8 mouse cellular contexts compared by ENCODE assay signal in genomic region chr3:50905274-50905992, GRCm38 (mm10).
DNase-seq lines count a peak whose midpoint lies in the region; ATAC-seq and TF ChIP-seq lines count a peak whose summit lies in the region.

No protein-coding gene starts in this region.

- ATAC-seq in cerebellum, adult (ENCODE audit: insufficient number of reproducible peaks, low FRiP score, low TSS enrichment): no peak
- ATAC-seq in inflammation-experienced regulatory T-cells, adult 6 months: peak; percentile 16
- ATAC-seq in neural tube, embryonic 14.5 days (ENCODE audit: low read depth): peak; percentile 28

- H3K36me3 ChIP-seq in liver, adult 2 months (ENCODE audit: control insufficient read depth, insufficient read depth, low read length): no peaks in the 10 kb centered on the region
- no peaks in the 10 kb centered on the region for H3K36me3 ChIP-seq in neural tube, embryonic 14.5 days (ENCODE audit: control insufficient read depth, insufficient read depth, low read length)

- H3K9ac ChIP-seq in liver, adult 2 months (ENCODE audit: low read depth, low read length): no peak overlapping the region
- H3K9ac ChIP-seq in neural tube, embryonic 14.5 days (replicated peaks; ENCODE audit: low read depth, low read length): no peak overlapping the region

- TF ChIP-seq CTCF in liver, adult 2 months (IDR thresholded peaks at IDR 0.05; ENCODE audit: low read depth, low read length): no peak

- DNase-seq in cerebellum, adult 11-12 months: peak; percentile 19
- DNase-seq in embryo, embryonic 11 days: peak; percentile 39
- peak; percentile 37 for DNase-seq in liver, adult 2 months (ENCODE audit: extremely low read depth, low read depth, low spot score)
- DNase-seq in adrenal gland, postnatal 14 days: no peak
- no peak for DNase-seq in frontal cortex, postnatal 36 days (ENCODE audit: low spot score in 2 of 2)

- H3K9me3 ChIP-seq in neural tube, embryonic 14.5 days (ENCODE audit: control insufficient read depth, low read length): no peaks in the 10 kb centered on the region

- H3K4me2 ChIP-seq in neural tube, embryonic 14.5 days (ENCODE audit: low read depth, low read length): peak overlapping the region; percentile 53

- no peak for TF ChIP-seq POLR2A in liver, adult 2 months (IDR thresholded peaks at IDR 0.05; ENCODE audit: extremely low read depth, insufficient read depth, low read length)

- no peak overlapping the region for H3K4me3 ChIP-seq in liver, adult 2 months (ENCODE audit: insufficient read depth, low read depth, low read length)
- H3K4me3 ChIP-seq in neural tube, embryonic 14.5 days (ENCODE audit: low read depth, low read length): no peak overlapping the region

- H3K27ac ChIP-seq in liver, adult 2 months (replicated peaks; ENCODE audit: insufficient read depth, low read depth, low read length): no peak overlapping the region
- peak overlapping the region; percentile 62 for H3K27ac ChIP-seq in neural tube, embryonic 14.5 days (ENCODE audit: low read depth, low read length)

- H3K4me1 ChIP-seq in liver, adult 2 months (ENCODE audit: control insufficient read depth, insufficient read depth, low read length): no peaks in the 10 kb centered on the region; the same call in 1 of the 2 replicates
- peaks cover 15% of the 10 kb centered on the region for H3K4me1 ChIP-seq in neural tube, embryonic 14.5 days (ENCODE audit: control insufficient read depth, insufficient read depth, low read length)

- 0 out of 2 replicates have a peak, but pooled peaks cover 3% of the 10 kb centered on the region for H3K27me3 ChIP-seq in liver, adult 2 months (ENCODE audit: control insufficient read depth, insufficient read depth, low read length)
- no peaks in the 10 kb centered on the region for H3K27me3 ChIP-seq in neural tube, embryonic 14.5 days (ENCODE audit: control insufficient read depth, insufficient read depth, low read length)

- H3K79me2 ChIP-seq in liver, adult 2 months (ENCODE audit: control insufficient read depth, insufficient read depth, low read length): no peaks in the 10 kb centered on the region

- WGBS in liver, adult 2 months: 7% methylated on average over 16 of the region's 16 CpGs
- 17% methylated on average over 16 of the region's 16 CpGs for WGBS in neural tube, embryonic 14.5 days

Comparison
In these comparisons a context has a peak if more than half of its experiments do, and no peak if none do; other contexts are left out.
1. DNase-seq: peak in cerebellum, adult 11-12 months (single experiment), embryo, embryonic 11 days (single experiment) and liver, adult 2 months (single experiment); none in adrenal gland, postnatal 14 days (single experiment) and frontal cortex, postnatal 36 days (0 of 2).